Mouse (Mus musculus) small intestine, adult 2 months (tissue): ENCODE data around the gene Trappc12.

Experiments used
- CTCF ChIP-seq: fragments of 200-500 bp; IDR thresholded peaks from 2 replicates; pipeline ENCODE4 v1.5.1; 2012; ENCODE audit warnings: low read depth, mild to moderate bottlenecking, control low read depth, inconsistent platforms, low read length, moderate library complexity, mixed read lengths; ENCODE audit not compliant: insufficient replicate concordance, insufficient read length; ENCODE audit errors: extremely low read depth
- POLR2A ChIP-seq: fragments of 200-500 bp; IDR thresholded peaks from 2 replicates; pipeline ENCODE4 v1.6.1; 2012; ENCODE audit warnings: low read depth, mild to moderate bottlenecking, control low read depth, inconsistent platforms, low read length, moderate library complexity

GRCm38 (mm10) chr12:28743328-28743727 is 6.9 kb downstream of the Trappc12 start:
- TF ChIP-seq CTCF (no peak), POLR2A (no peak)
